Comparison of ENCODE assay signal across 8 mouse cellular contexts in the genomic region with DNA sequence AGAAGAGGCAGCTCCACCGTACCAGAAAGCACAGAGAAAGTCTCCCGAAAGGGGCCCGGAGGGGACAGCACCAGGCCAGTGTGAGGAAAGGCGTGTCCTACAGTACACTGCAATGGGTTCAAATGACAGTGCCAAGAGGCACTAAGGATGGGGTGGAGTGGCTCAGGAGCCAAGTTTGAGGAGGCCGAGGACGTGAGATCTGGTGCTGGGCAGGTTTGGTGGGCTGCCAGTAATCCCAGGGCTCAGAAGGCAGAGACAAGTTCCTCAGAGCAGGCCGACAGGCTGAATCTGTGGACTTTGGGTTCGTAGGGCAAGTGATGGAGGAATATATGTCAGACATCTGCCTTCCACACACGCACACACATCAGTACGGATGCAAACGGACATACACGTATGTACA. TPM values are rescaled to one million over a fixed set of nuclear protein-coding genes. Genes with fewer than 3 reads are reported as not detected.
DNase-seq lines count a peak whose midpoint lies in the region; ATAC-seq and TF ChIP-seq lines count a peak whose summit lies in the region.

No protein-coding gene starts in this region.

- H3K27me3 ChIP-seq in kidney, postnatal 0 days (ENCODE audit: insufficient read depth, low read length) = no peaks in the 10 kb centered on the region
- no peaks in the 10 kb centered on the region for H3K27me3 ChIP-seq in embryonic facial prominence, embryonic 14.5 days (replicated peaks; ENCODE audit: control insufficient read depth, insufficient read depth, low read length)
- H3K27me3 ChIP-seq in intestine, embryonic 15.5 days (replicated peaks) = no peaks in the 10 kb centered on the region
- no peaks in the 10 kb centered on the region for H3K27me3 ChIP-seq in neural tube, embryonic 13.5 days

- ATAC-seq in kidney, postnatal 0 days (replicated peaks; ENCODE audit: low FRiP score, low read depth) = no peak
- ATAC-seq in embryonic facial prominence, embryonic 14.5 days (ENCODE audit: low read depth) = no peak
- no peak for ATAC-seq in intestine, embryonic 15.5 days
- no peak for ATAC-seq in neural tube, embryonic 13.5 days (ENCODE audit: low read depth)

- H3K4me3 ChIP-seq in kidney, postnatal 0 days (replicated peaks; ENCODE audit: low read depth, low read length) = peak overlapping the region; percentile 72; the same call in 1 of the 2 replicates
- peak overlapping the region; percentile 83 for H3K4me3 ChIP-seq in embryonic facial prominence, embryonic 14.5 days (ENCODE audit: low read depth, low read length)
- peak overlapping the region; percentile 88 for H3K4me3 ChIP-seq in intestine, embryonic 15.5 days (replicated peaks)
- peak overlapping the region; percentile 78 for H3K4me3 ChIP-seq in neural tube, embryonic 13.5 days
- no peak overlapping the region for H3K4me3 ChIP-seq in gastrocnemius, adult 2 months

- H3K36me3 ChIP-seq in kidney, postnatal 0 days (ENCODE audit: insufficient read depth, low read length) = peaks cover 10% of the 10 kb centered on the region; the same call in 1 of the 2 replicates
- peaks cover 20% of the 10 kb centered on the region for H3K36me3 ChIP-seq in embryonic facial prominence, embryonic 14.5 days (ENCODE audit: control insufficient read depth, insufficient read depth, low read length)
- peaks cover 14% of the 10 kb centered on the region for H3K36me3 ChIP-seq in intestine, embryonic 15.5 days
- H3K36me3 ChIP-seq in neural tube, embryonic 13.5 days = peaks cover 17% of the 10 kb centered on the region

- intact Hi-C loops in gastrocnemius, adult 2 months (cut with DNase I) = loop anchor here (10.0 kb wide), 1 partner anchor 1012 kb away; the partner anchor contains the start of gene Cdca4

- 54% methylated on average over 12 of the region's 12 CpGs for WGBS in kidney, postnatal 0 days
- WGBS in embryonic facial prominence, embryonic 14.5 days = 60% methylated on average over 12 of the region's 12 CpGs
- WGBS in intestine, embryonic 15.5 days = 64% methylated on average over 12 of the region's 12 CpGs
- 77% methylated on average over 12 of the region's 12 CpGs for WGBS in neural tube, embryonic 13.5 days

- 0 out of 2 replicates have a peak overlapping the region, but pooled peaks have one; percentile 2 for H3K9ac ChIP-seq in kidney, postnatal 0 days (ENCODE audit: low read depth, low read length)
- peak overlapping the region; percentile 72 for H3K9ac ChIP-seq in embryonic facial prominence, embryonic 14.5 days (ENCODE audit: low read depth, low read length)
- peak overlapping the region; percentile 69; the same call in 1 of the 2 replicates for H3K9ac ChIP-seq in intestine, embryonic 15.5 days
- H3K9ac ChIP-seq in neural tube, embryonic 13.5 days = peak overlapping the region; percentile 63; the same call in 1 of the 2 replicates

- peak overlapping the region; percentile 59; the same call in 1 of the 2 replicates for H3K4me2 ChIP-seq in kidney, postnatal 0 days (ENCODE audit: low read length)
- H3K4me2 ChIP-seq in embryonic facial prominence, embryonic 14.5 days (ENCODE audit: low read depth, low read length) = peak overlapping the region; percentile 90
- peak overlapping the region; percentile 89 for H3K4me2 ChIP-seq in intestine, embryonic 15.5 days (replicated peaks)
- H3K4me2 ChIP-seq in neural tube, embryonic 13.5 days = peak overlapping the region; percentile 80

- no peak overlapping the region for H3K27ac ChIP-seq in kidney, postnatal 0 days
- H3K27ac ChIP-seq in embryonic facial prominence, embryonic 14.5 days (replicated peaks; ENCODE audit: low read depth, low read length) = no peak overlapping the region
- no peak overlapping the region for H3K27ac ChIP-seq in intestine, embryonic 15.5 days
- H3K27ac ChIP-seq in neural tube, embryonic 13.5 days (replicated peaks) = no peak overlapping the region
- H3K27ac ChIP-seq in gastrocnemius, adult 2 months = no peak overlapping the region

- H3K4me1 ChIP-seq in kidney, postnatal 0 days (replicated peaks; ENCODE audit: insufficient read depth, low read length) = peaks cover 38% of the 10 kb centered on the region
- H3K4me1 ChIP-seq in embryonic facial prominence, embryonic 14.5 days (ENCODE audit: control insufficient read depth, insufficient read depth, low read length) = peaks cover 30% of the 10 kb centered on the region
- peaks cover 44% of the 10 kb centered on the region for H3K4me1 ChIP-seq in intestine, embryonic 15.5 days (replicated peaks)
- H3K4me1 ChIP-seq in neural tube, embryonic 13.5 days (replicated peaks) = peaks cover 53% of the 10 kb centered on the region

- H3K9me3 ChIP-seq in kidney, postnatal 0 days (replicated peaks; ENCODE audit: low read length) = no peaks in the 10 kb centered on the region
- H3K9me3 ChIP-seq in embryonic facial prominence, embryonic 14.5 days (ENCODE audit: control insufficient read depth, low read length) = no peaks in the 10 kb centered on the region
- H3K9me3 ChIP-seq in intestine, embryonic 15.5 days = no peaks in the 10 kb centered on the region
- H3K9me3 ChIP-seq in neural tube, embryonic 13.5 days = no peaks in the 10 kb centered on the region

- no peak for TF ChIP-seq CTCF in kidney, postnatal 0 days (IDR thresholded peaks at IDR 0.05; ENCODE audit: low read depth)
- no peak for TF ChIP-seq CTCF in gastrocnemius, adult 2 months (IDR thresholded peaks at IDR 0.05)

- DNase-seq in kidney, postnatal 0 days (ENCODE audit: low spot score) = no peak
- no peak for DNase-seq in kidney, adult 11 months
- no peak for DNase-seq in embryonic facial prominence, embryonic 14.5 days (ENCODE audit: low spot score)
- no peak for DNase-seq in gastrocnemius, adult 2 months
- no peak for DNase-seq in cerebellum, adult 18-20 months
- no peak for DNase-seq in thymus, postnatal 0 days (ENCODE audit: low spot score)

RNA-seq across cellular contexts. Expression of gene Xrcc3, which starts 1.1 kb away (rescaled TPM):
- polyA plus RNA-seq in kidney, postnatal 0 days (2015; fragmentation: Nextera tagmentation; extraction: Ambion mirVana) = 6.3 and 6.9 TPM in 2 replicates
- 8.5 and 11.7 TPM in 2 replicates for polyA plus RNA-seq in embryonic facial prominence, embryonic 14.5 days (2014; fragmentation: Nextera tagmentation; extraction: Ambion mirVana)
- 8.9 and 9.9 TPM in 2 replicates for polyA plus RNA-seq in intestine, embryonic 15.5 days (2015; fragmentation: Nextera tagmentation; extraction: Ambion mirVana)
- 2.6 and 2.8 TPM in 2 replicates for polyA plus RNA-seq in neural tube, embryonic 13.5 days (2015; fragmentation: Nextera tagmentation; extraction: Ambion mirVana)
- total RNA-seq in gastrocnemius, adult 2 months (2021) = under 1 TPM in 1 of 2 experiments, not detected in 1; 0.47 TPM
- 5.0 and 5.7 TPM in 2 replicates for polyA plus RNA-seq in thymus, postnatal 0 days (2015; fragmentation: Nextera tagmentation; extraction: Ambion mirVana)

RNA-seq across cellular contexts. Expression of gene Zfyve21, which starts 1.4 kb away (rescaled TPM):
- polyA plus RNA-seq in kidney, postnatal 0 days (2015; fragmentation: Nextera tagmentation; extraction: Ambion mirVana) = 117 and 118 TPM in 2 replicates
- 119 and 122 TPM in 2 replicates for polyA plus RNA-seq in embryonic facial prominence, embryonic 14.5 days (2014; fragmentation: Nextera tagmentation; extraction: Ambion mirVana)
- 183 and 191 TPM in 2 replicates for polyA plus RNA-seq in intestine, embryonic 15.5 days (2015; fragmentation: Nextera tagmentation; extraction: Ambion mirVana)
- polyA plus RNA-seq in neural tube, embryonic 13.5 days (2015; fragmentation: Nextera tagmentation; extraction: Ambion mirVana) = 41.4 and 50.1 TPM in 2 replicates
- total RNA-seq in gastrocnemius, adult 2 months (2021) = 10 to 100 TPM; 15.6 to 18.0 TPM
- 73.7 and 76.6 TPM in 2 replicates for polyA plus RNA-seq in thymus, postnatal 0 days (2015; fragmentation: Nextera tagmentation; extraction: Ambion mirVana)

RNA-seq across cellular contexts. Expression of gene Klc1, which starts 54.0 kb away (rescaled TPM):
- 52.6 and 61.3 TPM in 2 replicates for polyA plus RNA-seq in kidney, postnatal 0 days (2015; fragmentation: Nextera tagmentation; extraction: Ambion mirVana)
- 128 and 137 TPM in 2 replicates for polyA plus RNA-seq in embryonic facial prominence, embryonic 14.5 days (2014; fragmentation: Nextera tagmentation; extraction: Ambion mirVana)
- polyA plus RNA-seq in intestine, embryonic 15.5 days (2015; fragmentation: Nextera tagmentation; extraction: Ambion mirVana) = 91.1 and 92.1 TPM in 2 replicates
- polyA plus RNA-seq in neural tube, embryonic 13.5 days (2015; fragmentation: Nextera tagmentation; extraction: Ambion mirVana) = 593 and 603 TPM in 2 replicates
- total RNA-seq in gastrocnemius, adult 2 months (2021) = 10 to 100 TPM; 61.5 to 75.9 TPM
- polyA plus RNA-seq in thymus, postnatal 0 days (2015; fragmentation: Nextera tagmentation; extraction: Ambion mirVana) = 46.9 and 52.2 TPM in 2 replicates

Comparison
In these comparisons a context has a peak if more than half of its experiments do, and no peak if none do; other contexts are left out.
1. H3K9ac ChIP-seq: peak in every context shown above with its lines; median percentile 72 in embryonic facial prominence, embryonic 14.5 days; 69 in intestine, embryonic 15.5 days; 63 in neural tube, embryonic 13.5 days; 2 in kidney, postnatal 0 days.